Comparison of ENCODE assay signal across 8 mouse cellular contexts in the genomic region with DNA sequence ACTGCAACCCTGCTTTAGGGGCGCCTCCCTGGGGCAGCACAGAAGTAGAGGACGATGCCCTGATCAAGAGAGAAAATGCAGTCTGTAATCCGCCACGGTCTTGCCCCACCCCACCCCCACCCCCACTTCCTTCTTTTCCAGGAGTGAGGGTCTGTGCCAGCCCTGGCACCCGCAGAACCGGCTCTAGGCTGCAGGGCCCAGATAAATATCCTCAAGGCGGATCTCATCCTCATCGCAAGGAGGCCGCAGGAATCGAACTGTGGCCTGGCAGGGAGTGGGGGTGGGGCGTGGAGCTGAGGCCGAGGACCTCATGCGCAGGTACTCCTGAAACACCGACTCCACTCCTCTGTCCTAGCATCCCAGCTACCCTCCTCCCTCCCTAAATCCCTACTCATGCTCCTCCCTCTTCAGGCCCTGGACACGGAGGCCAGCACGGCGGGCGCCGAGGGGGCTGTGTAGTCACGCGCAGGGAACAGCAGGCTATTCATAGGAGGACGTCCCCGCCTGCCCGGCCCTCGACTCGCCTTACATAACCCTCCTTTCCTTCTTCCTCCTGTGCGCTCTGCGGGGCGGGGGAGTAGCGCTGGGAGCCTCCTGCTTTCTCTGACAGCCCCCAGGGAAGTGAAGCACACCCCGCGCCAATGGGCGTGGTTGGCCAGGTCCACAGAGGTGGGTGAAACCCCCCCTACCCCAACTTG. TPM values are rescaled to one million over a fixed set of nuclear protein-coding genes. Genes with fewer than 3 reads are reported as not detected.
DNase-seq lines count a peak whose midpoint lies in the region; ATAC-seq and TF ChIP-seq lines count a peak whose summit lies in the region.

No protein-coding gene starts in this region.

- H3K27me3 ChIP-seq in hindbrain, embryonic 14.5 days (ENCODE audit: control insufficient read depth, insufficient read depth, low read length), result no peaks in the 10 kb centered on the region

- peak overlapping the region; percentile 47; the same call in 1 of the 2 replicates for H3K9ac ChIP-seq in hindbrain, embryonic 14.5 days

- H3K36me3 ChIP-seq in hindbrain, embryonic 14.5 days (replicated peaks; ENCODE audit: control insufficient read depth, insufficient read depth), result no peaks in the 10 kb centered on the region

- intact Hi-C loops in gastrocnemius, adult 2 months (cut with DNase I), result loop anchor here (1.0 kb wide), 1 partner anchor 23 kb away; no protein-coding TSS in a partner anchor

- H3K4me3 ChIP-seq in gastrocnemius, adult 2 months, result peak overlapping the region; percentile 70
- H3K4me3 ChIP-seq in hindbrain, embryonic 14.5 days (replicated peaks; ENCODE audit: low read length), result no peak overlapping the region

- peaks cover 10% of the 10 kb centered on the region; the same call in 1 of the 2 replicates for H3K4me1 ChIP-seq in hindbrain, embryonic 14.5 days (replicated peaks; ENCODE audit: control insufficient read depth, insufficient read depth, low read length)

- peak overlapping the region; percentile 46 for H3K4me2 ChIP-seq in hindbrain, embryonic 14.5 days (replicated peaks)

- WGBS in hindbrain, embryonic 14.5 days, result 4% methylated on average over 31 of the region's 33 CpGs

- TF ChIP-seq CTCF in gastrocnemius, adult 2 months (IDR thresholded peaks at IDR 0.05), result no peak

- H3K9me3 ChIP-seq in hindbrain, embryonic 14.5 days (ENCODE audit: control insufficient read depth, low read length), result no peaks in the 10 kb centered on the region

- peak overlapping the region; percentile 96 for H3K27ac ChIP-seq in gastrocnemius, adult 2 months
- H3K27ac ChIP-seq in hindbrain, embryonic 14.5 days, result no peak overlapping the region

- ATAC-seq in common myeloid progenitor, adult 5-6 weeks (replicated peaks; ENCODE audit: low read depth, poor library complexity, severe bottlenecking), result peak; percentile 71
- peak; percentile 54; the same call in 1 of the 2 replicates for ATAC-seq in hindbrain, embryonic 14.5 days (ENCODE audit: low FRiP score)

- peak; percentile 56 to 73 for DNase-seq in adrenal gland, adult 18-20 months (ENCODE audit: low spot score in 2 of 2)
- peak; percentile 96 for DNase-seq in gastrocnemius, adult 2 months
- DNase-seq in hindbrain, embryonic 14.5 days (ENCODE audit: low spot score), result no peak
- DNase-seq in left cerebral cortex, adult 18-20 months (ENCODE audit: low spot score in 2 of 2), result peak; percentile 86 to 94
- peak; percentile 88 for DNase-seq in lung, postnatal 14 days
- peak; percentile 54 for DNase-seq in retina, adult 2 months (ENCODE audit: low read depth, low spot score)
- no peak for DNase-seq in MN1 (ENCODE audit: low spot score)

RNA-seq across cellular contexts. Expression of gene Tob2, which starts 22.3 kb away (rescaled TPM):
- 100 to 1,000 TPM; 103 to 121 TPM for total RNA-seq in adrenal gland, adult 18-20 months (2021)
- 26.1 and 27.0 TPM in 2 replicates for total RNA-seq in common myeloid progenitor, adult 5-6 weeks (2017)
- total RNA-seq in gastrocnemius, adult 2 months (2021), result 100 to 1,000 TPM; 151 to 205 TPM
- 13.4 and 14.9 TPM in 2 replicates for polyA plus RNA-seq in hindbrain, embryonic 14.5 days (2014; fragmentation: Nextera tagmentation; extraction: Ambion mirVana)
- 10 to 100 TPM; 33.6 to 36.7 TPM for total RNA-seq in left cerebral cortex, adult 18-20 months (2021)

RNA-seq across cellular contexts. Expression of gene Tef, which starts 34.1 kb away (rescaled TPM):
- 10 to 100 TPM; 45.0 to 46.9 TPM for total RNA-seq in adrenal gland, adult 18-20 months (2021)
- total RNA-seq in common myeloid progenitor, adult 5-6 weeks (2017), result 11.3 and 20.6 TPM in 2 replicates
- 100 to 1,000 TPM; 101 to 191 TPM for total RNA-seq in gastrocnemius, adult 2 months (2021)
- polyA plus RNA-seq in hindbrain, embryonic 14.5 days (2014; fragmentation: Nextera tagmentation; extraction: Ambion mirVana), result 16.8 and 18.7 TPM in 2 replicates
- 100 to 1,000 TPM; 226 to 245 TPM for total RNA-seq in left cerebral cortex, adult 18-20 months (2021)

RNA-seq across cellular contexts. Expression of gene Phf5a, which starts 35.4 kb away (rescaled TPM):
- total RNA-seq in adrenal gland, adult 18-20 months (2021), result 10 to 100 TPM; 54.3 to 55.6 TPM
- 65.8 and 125 TPM in 2 replicates for total RNA-seq in common myeloid progenitor, adult 5-6 weeks (2017)
- 10 to 100 TPM; 38.4 to 39.9 TPM for total RNA-seq in gastrocnemius, adult 2 months (2021)
- 117 and 130 TPM in 2 replicates for polyA plus RNA-seq in hindbrain, embryonic 14.5 days (2014; fragmentation: Nextera tagmentation; extraction: Ambion mirVana)
- 10 to 100 TPM; 32.5 to 35.0 TPM for total RNA-seq in left cerebral cortex, adult 18-20 months (2021)

RNA-seq across cellular contexts. Expression of gene Aco2, which starts 35.8 kb away (rescaled TPM):
- total RNA-seq in adrenal gland, adult 18-20 months (2021), result 1,000 to 10,000 TPM in 1 of 2 experiments, 100 to 1,000 TPM in 1; 791 to 1,455 TPM
- total RNA-seq in common myeloid progenitor, adult 5-6 weeks (2017), result 132 and 149 TPM in 2 replicates
- 1,000 to 10,000 TPM; 1,155 to 1,439 TPM for total RNA-seq in gastrocnemius, adult 2 months (2021)
- 252 and 281 TPM in 2 replicates for polyA plus RNA-seq in hindbrain, embryonic 14.5 days (2014; fragmentation: Nextera tagmentation; extraction: Ambion mirVana)
- total RNA-seq in left cerebral cortex, adult 18-20 months (2021), result 100 to 1,000 TPM; 414 to 429 TPM

Comparison
In these comparisons a context has a peak if more than half of its experiments do, and no peak if none do; other contexts are left out.
1. DNase-seq: peak in adrenal gland, adult 18-20 months (2 of 2), gastrocnemius, adult 2 months (single experiment), left cerebral cortex, adult 18-20 months (2 of 2), lung, postnatal 14 days (single experiment) and retina, adult 2 months (single experiment); none in hindbrain, embryonic 14.5 days (single experiment) and MN1 (single experiment).